Mouse (Mus musculus): Measurements from ENCODE around the gene Fcgr3. TPM values are rescaled to one million over a fixed set of nuclear protein-coding genes. Genes with fewer than 3 reads are reported as not detected.
A peak's percentile ranks its signal among the peaks of the same experiment; 100 is the strongest.
"Not testable (repeated sequence)": the region's sequence is repeated elsewhere in the genome, so short reads cannot be mapped to it uniquely, and the experiment has no call there.

Fcgr3 gene
- polyA plus RNA-seq, 1 experiment from 2014 or later, result 29.8 TPM

DNA sequence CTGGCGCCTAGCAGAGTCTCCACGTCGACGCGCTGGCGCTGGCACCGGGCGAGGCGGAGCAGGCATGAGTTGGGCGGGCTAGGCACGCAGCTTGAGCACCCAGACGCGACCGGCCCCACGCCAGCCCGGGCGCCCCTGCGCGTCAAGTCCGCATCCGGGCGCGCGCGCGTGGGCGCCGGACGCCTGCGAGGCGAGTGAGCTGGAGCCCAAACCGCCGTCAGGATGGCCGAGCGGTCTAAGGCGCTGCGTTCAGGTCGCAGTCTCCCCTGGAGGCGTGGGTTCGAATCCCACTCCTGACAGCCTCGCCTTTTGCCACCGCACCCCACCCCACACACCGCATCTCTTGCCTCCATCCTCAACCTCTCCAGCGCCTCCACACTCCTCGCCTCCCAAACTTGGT lies 1.0 kb upstream of the Fcgr3 start:
- not testable (repeated sequence) for H3K4me1 ChIP-seq (replicated peaks; ENCODE audit: control insufficient read depth, insufficient read depth, low read length); H3K9ac ChIP-seq (ENCODE audit: low read depth, low read length); H3K36me3 ChIP-seq (ENCODE audit: control insufficient read depth, insufficient read depth, low read length); DNase-seq (ENCODE audit: low spot score); H3K9me3 ChIP-seq (ENCODE audit: control insufficient read depth, low read length); H3K27ac ChIP-seq (ENCODE audit: low read depth, low read length)
- peaks cover 25% of the 10 kb centered on the region for H3K27me3 ChIP-seq (replicated peaks; ENCODE audit: control insufficient read depth, insufficient read depth, low read length)
- 4% methylated on average over 26 of the region's 45 CpGs for WGBS
- H3K4me3 ChIP-seq (ENCODE audit: low read depth, low read length), result peak overlapping the region; percentile 42
- ATAC-seq (replicated peaks; ENCODE audit: low FRiP score), result peak; percentile 13
- H3K4me2 ChIP-seq, result peak overlapping the region; percentile 62

GRCm38 (mm10) chr1:171065243-171065587 lies 480 bp upstream of the Fcgr3 start:
- H3K27ac ChIP-seq (ENCODE audit: low read depth, low read length); H3K36me3 ChIP-seq (ENCODE audit: control insufficient read depth, insufficient read depth, low read length); H3K9me3 ChIP-seq (ENCODE audit: control insufficient read depth, low read length); DNase-seq (ENCODE audit: low spot score); H3K9ac ChIP-seq (ENCODE audit: low read depth, low read length); H3K4me1 ChIP-seq (replicated peaks; ENCODE audit: control insufficient read depth, insufficient read depth, low read length): not testable (repeated sequence)
- WGBS, result under 1% methylated on average over 15 of the region's 35 CpGs
- H3K4me3 ChIP-seq (ENCODE audit: low read depth, low read length), result peak overlapping the region; percentile 50
- H3K27me3 ChIP-seq (replicated peaks; ENCODE audit: control insufficient read depth, insufficient read depth, low read length), result peaks cover 24% of the 10 kb centered on the region
- peak; percentile 66 for ATAC-seq (replicated peaks; ENCODE audit: low FRiP score)
- H3K4me2 ChIP-seq, result peak overlapping the region; percentile 61

- H3K4me1 ChIP-seq (replicated peaks; ENCODE audit: control insufficient read depth, insufficient read depth, low read length); H3K36me3 ChIP-seq (ENCODE audit: control insufficient read depth, insufficient read depth, low read length); H3K9me3 ChIP-seq (ENCODE audit: control insufficient read depth, low read length); H3K27ac ChIP-seq (ENCODE audit: low read depth, low read length): not testable (repeated sequence)
- Histone ChIP-seq H3K27me3 (replicated peaks; ENCODE audit: control insufficient read depth, insufficient read depth, low read length) (peaks cover 15% of the 10 kb centered on the region), H3K4me3 (ENCODE audit: low read depth, low read length) (peak overlapping the region; percentile 50), H3K9ac (ENCODE audit: low read depth, low read length) (peak overlapping the region; percentile 30; the same call in 1 of the 2 replicates), H3K4me2 (peak overlapping the region; percentile 63)
- ATAC-seq (replicated peaks; ENCODE audit: low FRiP score) (peak; percentile 82), DNase-seq (ENCODE audit: low spot score) (peak; percentile 78)
- WGBS, result 8% methylated on average over 38 of the region's 61 CpGs
These were observed 905 bp downstream of the Fcgr3 start for GRCm38 (mm10) chr1:171063569-171064490.

GRCm38 (mm10) chr1:171061566-171061965 lies 3.2 kb downstream of the Fcgr3 start:
- H3K4me2 ChIP-seq, result no peak overlapping the region
- H3K9me3 ChIP-seq (ENCODE audit: control insufficient read depth, low read length), result no peaks in the 10 kb centered on the region
- no peak for DNase-seq (ENCODE audit: low spot score)
- no peaks in the 10 kb centered on the region for H3K36me3 ChIP-seq (ENCODE audit: control insufficient read depth, insufficient read depth, low read length)
- WGBS, result 73% methylated on average over 3 of the region's 3 CpGs
- H3K27ac ChIP-seq (ENCODE audit: low read depth, low read length), result no peak overlapping the region
- no peak overlapping the region for H3K4me3 ChIP-seq (ENCODE audit: low read depth, low read length)
- no peak overlapping the region for H3K9ac ChIP-seq (ENCODE audit: low read depth, low read length)
- ATAC-seq (replicated peaks; ENCODE audit: low FRiP score), result no peak
- H3K4me1 ChIP-seq (replicated peaks; ENCODE audit: control insufficient read depth, insufficient read depth, low read length), result peaks cover 8% of the 10 kb centered on the region
- peaks cover 11% of the 10 kb centered on the region for H3K27me3 ChIP-seq (replicated peaks; ENCODE audit: control insufficient read depth, insufficient read depth, low read length)

DNA sequence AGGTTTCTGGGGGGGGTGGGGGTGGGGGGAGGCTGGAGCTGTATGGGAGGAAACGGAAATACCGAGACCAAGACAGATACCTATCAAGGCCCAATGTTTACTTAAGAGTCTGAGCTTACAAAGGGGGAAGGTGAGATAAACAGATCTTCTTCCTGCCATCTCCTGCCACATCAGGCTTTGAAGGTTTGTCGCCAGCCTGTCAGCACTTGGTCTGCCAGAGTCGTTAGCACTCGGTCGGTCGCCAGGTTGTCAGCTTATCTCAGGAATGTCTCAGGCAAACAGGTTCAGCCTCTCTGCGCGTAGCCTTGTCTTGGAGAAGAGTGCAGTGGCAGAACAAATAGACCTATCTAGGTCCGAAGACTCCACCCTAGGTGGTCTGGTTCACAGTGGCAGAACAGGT lies 4.3 kb downstream of the Fcgr3 start:
- peak; percentile 51 for DNase-seq (ENCODE audit: low spot score)

DNA sequence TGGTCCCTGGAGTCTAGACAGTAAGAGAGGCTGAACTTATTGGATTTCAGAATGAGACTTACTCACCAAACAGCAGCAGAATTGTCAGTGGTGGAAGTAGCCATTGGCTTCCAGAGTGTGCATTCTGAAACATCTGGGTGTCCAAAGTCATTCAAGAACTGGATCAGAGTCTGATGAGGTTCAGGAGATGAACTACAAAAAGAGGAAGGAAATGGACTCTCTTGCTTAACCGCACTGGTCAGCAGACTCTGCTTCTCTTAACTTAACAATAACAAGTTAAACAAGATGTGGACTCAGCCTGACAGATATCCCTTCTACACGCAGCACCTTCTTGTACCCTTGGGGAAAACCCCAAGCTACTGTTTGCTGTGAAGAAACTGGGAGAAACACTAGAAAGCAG lies 5.5 kb downstream of the Fcgr3 start:
- Histone ChIP-seq H3K4me1 (replicated peaks; ENCODE audit: control insufficient read depth, insufficient read depth, low read length) (peaks cover 8% of the 10 kb centered on the region), H3K36me3 (ENCODE audit: control insufficient read depth, insufficient read depth, low read length) (no peaks in the 10 kb centered on the region), H3K27ac (ENCODE audit: low read depth, low read length) (no peak overlapping the region; the same call in 1 of the 2 replicates), H3K4me2 (no peak overlapping the region), H3K27me3 (replicated peaks; ENCODE audit: control insufficient read depth, insufficient read depth, low read length) (peaks cover 4% of the 10 kb centered on the region), H3K9ac (ENCODE audit: low read depth, low read length) (no peak overlapping the region), H3K4me3 (ENCODE audit: low read depth, low read length) (peak overlapping the region; percentile 8; the same call in 1 of the 2 replicates), H3K9me3 (ENCODE audit: control insufficient read depth, low read length) (no peaks in the 10 kb centered on the region)
- ATAC-seq (replicated peaks; ENCODE audit: low FRiP score), result no peak
- DNase-seq (ENCODE audit: low spot score), result no peak
- 40% methylated on average over 2 of the region's 2 CpGs for WGBS

More for the DNA sequence above, 4.3 kb downstream of the Fcgr3 start:
- ATAC-seq (replicated peaks; ENCODE audit: low FRiP score), result no peak
- no peaks in the 10 kb centered on the region for H3K36me3 ChIP-seq (ENCODE audit: control insufficient read depth, insufficient read depth, low read length)
- peaks cover 7% of the 10 kb centered on the region for H3K27me3 ChIP-seq (replicated peaks; ENCODE audit: control insufficient read depth, insufficient read depth, low read length)
- no peak overlapping the region; the same call in 1 of the 2 replicates for H3K9ac ChIP-seq (ENCODE audit: low read depth, low read length)
- H3K4me1 ChIP-seq (replicated peaks; ENCODE audit: control insufficient read depth, insufficient read depth, low read length), result peaks cover 8% of the 10 kb centered on the region
- H3K27ac ChIP-seq (ENCODE audit: low read depth, low read length), result peak overlapping the region; percentile 50; the same call in 1 of the 2 replicates
- peak overlapping the region; percentile 44 for H3K4me2 ChIP-seq
- WGBS, result 5% methylated on average over 10 of the region's 10 CpGs
- H3K9me3 ChIP-seq (ENCODE audit: control insufficient read depth, low read length), result no peaks in the 10 kb centered on the region
- H3K4me3 ChIP-seq (ENCODE audit: low read depth, low read length), result peak overlapping the region; percentile 18

GRCm38 (mm10) chr1:171057253-171057652 lies 7.5 kb downstream of the Fcgr3 start:
- ATAC-seq (replicated peaks; ENCODE audit: low FRiP score) (no peak), DNase-seq (ENCODE audit: low spot score) (no peak)
- Histone ChIP-seq H3K27ac (ENCODE audit: low read depth, low read length) (no peak overlapping the region), H3K9ac (ENCODE audit: low read depth, low read length) (no peak overlapping the region), H3K9me3 (ENCODE audit: control insufficient read depth, low read length) (no peaks in the 10 kb centered on the region), H3K4me3 (ENCODE audit: low read depth, low read length) (no peak overlapping the region), H3K4me2 (no peak overlapping the region), H3K4me1 (replicated peaks; ENCODE audit: control insufficient read depth, insufficient read depth, low read length) (peaks cover 5% of the 10 kb centered on the region), H3K36me3 (ENCODE audit: control insufficient read depth, insufficient read depth, low read length) (no peaks in the 10 kb centered on the region), H3K27me3 (replicated peaks; ENCODE audit: control insufficient read depth, insufficient read depth, low read length) (no peaks in the 10 kb centered on the region)
- WGBS, result 80% methylated on average over 5 of the region's 5 CpGs

DNA sequence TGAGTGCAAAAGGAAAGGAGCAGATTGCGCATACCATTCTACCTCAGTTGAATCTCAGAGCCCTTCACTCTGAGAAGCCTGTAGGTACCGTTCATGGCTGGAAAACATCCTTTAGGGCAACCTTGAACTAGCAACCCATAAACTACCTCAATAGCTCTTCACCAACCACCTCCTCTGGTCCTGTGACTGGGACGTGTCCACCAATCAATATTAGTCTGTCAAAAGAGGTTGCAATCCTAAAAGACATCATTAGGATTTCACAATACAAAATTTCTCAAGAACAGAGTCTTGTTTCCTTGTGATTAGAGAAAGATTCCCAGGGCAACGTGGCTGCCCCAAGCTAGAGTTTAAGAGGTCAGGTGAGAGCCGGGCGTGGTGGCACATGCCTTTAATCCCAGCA lies 11.4 kb downstream of the Fcgr3 start:
- H3K27me3 ChIP-seq (replicated peaks; ENCODE audit: control insufficient read depth, insufficient read depth, low read length), result no peaks in the 10 kb centered on the region
- H3K4me1 ChIP-seq (replicated peaks; ENCODE audit: control insufficient read depth, insufficient read depth, low read length), result no peaks in the 10 kb centered on the region
- DNase-seq (ENCODE audit: low spot score) (no peak), ATAC-seq (replicated peaks; ENCODE audit: low FRiP score) (no peak)
- no peak overlapping the region for H3K9ac ChIP-seq (ENCODE audit: low read depth, low read length)
- no peaks in the 10 kb centered on the region for H3K9me3 ChIP-seq (ENCODE audit: control insufficient read depth, low read length)
- WGBS, result 78% methylated on average over 6 of the region's 6 CpGs
- H3K4me2 ChIP-seq, result no peak overlapping the region
- no peak overlapping the region for H3K27ac ChIP-seq (ENCODE audit: low read depth, low read length)
- H3K36me3 ChIP-seq (ENCODE audit: control insufficient read depth, insufficient read depth, low read length), result no peaks in the 10 kb centered on the region
- H3K4me3 ChIP-seq (ENCODE audit: low read depth, low read length), result no peak overlapping the region

DNA sequence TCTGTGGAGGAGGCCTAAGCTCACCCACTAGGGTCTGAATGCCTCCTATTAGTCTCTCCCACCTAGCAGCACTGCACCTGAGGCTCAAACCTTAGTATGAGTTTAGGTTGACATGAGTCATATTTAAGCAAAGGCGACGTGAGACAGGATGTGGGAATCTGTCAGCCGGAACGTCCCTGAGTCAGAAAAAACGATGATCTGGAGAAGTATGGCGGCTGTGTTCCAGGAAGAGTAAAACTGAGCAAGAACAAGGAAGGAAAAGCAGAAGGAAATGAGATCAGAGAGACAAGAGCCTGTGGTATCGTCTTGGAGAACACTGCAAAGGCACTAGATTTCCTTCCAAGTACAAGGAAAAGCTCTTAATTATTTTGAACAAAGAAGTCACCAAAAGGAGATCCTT lies 14.0 kb downstream of the Fcgr3 start:
- WGBS, result 54% methylated on average over 7 of the region's 7 CpGs
- Histone ChIP-seq H3K4me3 (ENCODE audit: low read depth, low read length) (no peak overlapping the region), H3K4me2 (no peak overlapping the region), H3K27ac (ENCODE audit: low read depth, low read length) (no peak overlapping the region), H3K27me3 (replicated peaks; ENCODE audit: control insufficient read depth, insufficient read depth, low read length) (no peaks in the 10 kb centered on the region), H3K36me3 (ENCODE audit: control insufficient read depth, insufficient read depth, low read length) (no peaks in the 10 kb centered on the region), H3K9me3 (ENCODE audit: control insufficient read depth, low read length) (no peaks in the 10 kb centered on the region), H3K9ac (ENCODE audit: low read depth, low read length) (no peak overlapping the region), H3K4me1 (replicated peaks; ENCODE audit: control insufficient read depth, insufficient read depth, low read length) (no peaks in the 10 kb centered on the region)
- DNase-seq (ENCODE audit: low spot score) (no peak), ATAC-seq (replicated peaks; ENCODE audit: low FRiP score) (no peak)

Measured in liver, embryonic 11.5 days (tissue).